ENCODE assay signal across 18 mouse cellular contexts in the genomic region with DNA sequence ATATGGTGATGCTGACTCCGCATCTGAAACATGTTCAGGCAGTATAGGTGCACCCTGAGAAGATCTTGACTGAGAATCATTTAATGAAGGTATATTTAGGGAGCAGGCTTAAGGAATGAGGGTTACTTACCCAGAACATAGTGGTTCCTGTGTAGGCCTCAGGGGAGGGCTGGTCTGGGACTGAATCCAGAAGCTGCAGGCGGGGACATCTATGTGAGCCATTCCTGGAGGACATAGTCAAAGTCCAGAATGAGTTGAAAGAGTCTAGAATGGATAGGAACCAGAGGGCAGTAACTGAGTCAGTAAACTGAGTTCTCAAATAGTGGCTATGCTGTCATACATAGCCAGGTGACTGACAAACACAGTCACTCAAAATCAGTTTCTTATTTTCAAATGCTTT. TPM values are rescaled to one million over a fixed set of nuclear protein-coding genes. Genes with fewer than 3 reads are reported as not detected.
DNase-seq lines count a peak whose midpoint lies in the region; ATAC-seq lines count a peak whose summit lies in the region.
"Had no signal": no experiment of that assay in that cellular context is flagged by ENCODE, and none has a peak within 500 bp of the region (broad histone marks: within the 10 kb centered on the region; RNA-seq: fewer than 3 reads in every experiment).

No protein-coding gene starts in this region.

- no peak for ATAC-seq in kidney, embryonic 16.5 days (ENCODE audit: low FRiP score, low TSS enrichment)
- ATAC-seq: intestine, postnatal 0 days; midbrain, embryonic 16.5 days had no signal

- no peaks in the 10 kb centered on the region for H3K27me3 ChIP-seq in kidney, embryonic 16.5 days (ENCODE audit: insufficient read depth, low read length)
- H3K27me3 ChIP-seq: embryonic facial prominence, embryonic 12.5 days; liver, embryonic 13.5 days; megakaryocyte, embryonic 14.5 days had no signal

- H3K4me2 ChIP-seq in kidney, embryonic 16.5 days (replicated peaks; ENCODE audit: low read depth, low read length) = no peak overlapping the region
- H3K4me2 ChIP-seq: embryonic facial prominence, embryonic 12.5 days; hindbrain, embryonic 14.5 days; liver, embryonic 13.5 days had no signal

- H3K9me3 ChIP-seq in kidney, embryonic 16.5 days (ENCODE audit: low read length) = no peaks in the 10 kb centered on the region
- H3K9me3 ChIP-seq: embryonic facial prominence, embryonic 12.5 days; liver, embryonic 13.5 days; megakaryocyte, embryonic 14.5 days had no signal

- H3K4me3 ChIP-seq in kidney, embryonic 16.5 days (ENCODE audit: low read length) = no peak overlapping the region
- H3K4me3 ChIP-seq: embryonic facial prominence, embryonic 12.5 days; liver, embryonic 13.5 days; megakaryocyte, embryonic 14.5 days had no signal

- H3K4me1 ChIP-seq in kidney, embryonic 16.5 days (ENCODE audit: insufficient read depth, low read length) = no peaks in the 10 kb centered on the region
- H3K4me1 ChIP-seq: embryonic facial prominence, embryonic 12.5 days had no signal

- peaks cover 30% of the 10 kb centered on the region for H3K36me3 ChIP-seq in kidney, embryonic 16.5 days (ENCODE audit: insufficient read depth, low read length)

- no peak overlapping the region for H3K27ac ChIP-seq in kidney, embryonic 16.5 days (ENCODE audit: low read length)
- H3K27ac ChIP-seq: embryonic facial prominence, embryonic 12.5 days; hindbrain, embryonic 14.5 days; liver, embryonic 13.5 days; stomach, postnatal 0 days had no signal

- peak; percentile 54 for DNase-seq in adrenal gland, postnatal 14 days
- no peak for DNase-seq in adrenal gland, adult (ENCODE audit: inconsistent age in 2 of 2, low spot score in 1 of 2)
- DNase-seq in kidney, adult 11 months = peak; percentile 34
- peak; percentile 26 for DNase-seq in adrenal gland, postnatal 25 days
- peak; percentile 18 for DNase-seq in heart, postnatal 4 days
- no peak for DNase-seq in retina, embryonic 14.5 days (ENCODE audit: low spot score)
- no peak for DNase-seq in embryo, embryonic 10.5 days (ENCODE audit: low spot score)
- DNase-seq: cerebellum, postnatal 14 days; liver, embryonic 13.5 days; lung, postnatal 10 days; thymus, postnatal 14 days had no signal

- WGBS in kidney, embryonic 16.5 days = 92% methylated on average over 2 of the region's 2 CpGs

- no peak overlapping the region for H3K9ac ChIP-seq in kidney, embryonic 16.5 days (replicated peaks; ENCODE audit: low read length)
- H3K9ac ChIP-seq: embryonic facial prominence, embryonic 12.5 days; hindbrain, embryonic 14.5 days; liver, embryonic 13.5 days had no signal

RNA-seq across cellular contexts. Expression of a gene that starts 16.8 kb away (rescaled TPM):
- 44.0 and 53.9 TPM in 2 replicates for total RNA-seq in adrenal gland, postnatal 14 days (2021)
- polyA plus RNA-seq in kidney, embryonic 16.5 days (2015; fragmentation: Nextera tagmentation; extraction: Ambion mirVana) = 9.4 and 11.7 TPM in 2 replicates
- 43.4 and 54.4 TPM in 2 replicates for total RNA-seq in adrenal gland, postnatal 25 days (2021)
- 10 to 100 TPM; 43.9 to 46.0 TPM for total RNA-seq in heart, postnatal 4 days (2021)

Comparison
In these comparisons a context has a peak if more than half of its experiments do, and no peak if none do; other contexts are left out.
1. DNase-seq: peak in adrenal gland, postnatal 14 days (single experiment), kidney, adult 11 months (single experiment), adrenal gland, postnatal 25 days (single experiment) and heart, postnatal 4 days (single experiment); none in adrenal gland, adult (0 of 2), retina, embryonic 14.5 days (single experiment) and embryo, embryonic 10.5 days (single experiment).